Comparison of ENCODE assay signal across 23 mouse cellular contexts in genomic region chr9:91459921-91460320, GRCm38 (mm10).
DNase-seq lines count a peak whose midpoint lies in the region; ATAC-seq and TF ChIP-seq lines count a peak whose summit lies in the region.
"Had no signal": no experiment of that assay in that cellular context is flagged by ENCODE, and none has a peak within 500 bp of the region (broad histone marks: within the 10 kb centered on the region; RNA-seq: fewer than 3 reads in every experiment).

No protein-coding gene starts in this region.

- H3K4me2 ChIP-seq in limb, embryonic 14.5 days (replicated peaks; ENCODE audit: low read depth, low read length, severe bottlenecking) = no peak overlapping the region
- H3K4me2 ChIP-seq: embryonic facial prominence, embryonic 12.5 days; hindbrain, embryonic 14.5 days; intestine, embryonic 15.5 days; lung, embryonic 15.5 days; midbrain, embryonic 13.5 days; neural tube, embryonic 13.5 days had no signal

- intact Hi-C loops in left cerebral cortex, postnatal 4 days (cut with DNase I) = no loop called here
- intact Hi-C loops in gastrocnemius, adult 2 months (cut with DNase I) = no loop called here

- no peaks in the 10 kb centered on the region for H3K9me3 ChIP-seq in limb, embryonic 14.5 days (ENCODE audit: control insufficient read depth, low read length)
- H3K9me3 ChIP-seq in limb, embryonic 10.5 days (replicated peaks) = no peaks in the 10 kb centered on the region
- no peaks in the 10 kb centered on the region for H3K9me3 ChIP-seq in ES-E14 (ENCODE audit: control insufficient read depth, insufficient read depth, low read depth, low read length)
- H3K9me3 ChIP-seq: embryonic facial prominence, embryonic 12.5 days; G1E; intestine, embryonic 15.5 days; lung, embryonic 15.5 days; midbrain, embryonic 13.5 days; neural tube, embryonic 13.5 days had no signal

- H3K36me3 ChIP-seq in limb, embryonic 14.5 days (ENCODE audit: control insufficient read depth, insufficient read depth, low read length) = no peaks in the 10 kb centered on the region
- no peaks in the 10 kb centered on the region for H3K36me3 ChIP-seq in limb, embryonic 10.5 days
- no peaks in the 10 kb centered on the region for H3K36me3 ChIP-seq in ES-E14 (ENCODE audit: control insufficient read depth, insufficient read depth, low read length, poor library complexity, severe bottlenecking)
- H3K36me3 ChIP-seq: embryonic facial prominence, embryonic 12.5 days; G1E; intestine, embryonic 15.5 days; lung, embryonic 15.5 days; midbrain, embryonic 13.5 days; neural tube, embryonic 13.5 days had no signal

- H3K27ac ChIP-seq in limb, embryonic 14.5 days (replicated peaks; ENCODE audit: low read depth, low read length) = no peak overlapping the region
- H3K27ac ChIP-seq in limb, embryonic 10.5 days = no peak overlapping the region
- H3K27ac ChIP-seq in ES-E14 (ENCODE audit: insufficient read depth, low read depth, low read length, poor library complexity, severe bottlenecking) = no peak overlapping the region
- no peak overlapping the region for H3K27ac ChIP-seq in gastrocnemius, adult 2 months
- H3K27ac ChIP-seq: embryonic facial prominence, embryonic 12.5 days; hindbrain, embryonic 14.5 days; intestine, embryonic 15.5 days; lung, embryonic 15.5 days; midbrain, embryonic 13.5 days; neural tube, embryonic 13.5 days had no signal

- 20% methylated on average over 2 of the region's 2 CpGs for WGBS in limb, embryonic 14.5 days
- WGBS in limb, embryonic 10.5 days = 30% methylated on average over 2 of the region's 2 CpGs

- no peaks in the 10 kb centered on the region for H3K4me1 ChIP-seq in limb, embryonic 14.5 days (ENCODE audit: control insufficient read depth, insufficient read depth, low read length)
- H3K4me1 ChIP-seq in limb, embryonic 10.5 days = no peaks in the 10 kb centered on the region
- no peaks in the 10 kb centered on the region for H3K4me1 ChIP-seq in ES-E14 (ENCODE audit: control insufficient read depth in 2 of 2, insufficient read depth in 2 of 2, low read length in 2 of 2, poor library complexity in 1 of 2)
- H3K4me1 ChIP-seq: embryonic facial prominence, embryonic 12.5 days; intestine, embryonic 15.5 days; lung, embryonic 15.5 days; midbrain, embryonic 13.5 days had no signal

- TF ChIP-seq CTCF in gastrocnemius, adult 2 months (IDR thresholded peaks at IDR 0.05) = no peak

- H3K4me3 ChIP-seq in limb, embryonic 14.5 days (replicated peaks; ENCODE audit: low read length) = no peak overlapping the region
- H3K4me3 ChIP-seq in limb, embryonic 10.5 days = no peak overlapping the region
- H3K4me3 ChIP-seq in ES-E14 (ENCODE audit: insufficient read depth in 1 of 2, low read depth in 1 of 2, low read length in 2 of 2, poor library complexity in 1 of 2, severe bottlenecking in 1 of 2) = no peak overlapping the region
- H3K4me3 ChIP-seq in gastrocnemius, adult 2 months = no peak overlapping the region
- H3K4me3 ChIP-seq: embryonic facial prominence, embryonic 12.5 days; intestine, embryonic 15.5 days; lung, embryonic 15.5 days; midbrain, embryonic 13.5 days; neural tube, embryonic 13.5 days had no signal

- ATAC-seq in limb, embryonic 14.5 days (ENCODE audit: low FRiP score, low read depth) = no peak
- ATAC-seq: activated CD4-positive, CD25-positive, alpha-beta regulatory T cell, adult 4 months; forebrain, embryonic 14.5 days; intestine, embryonic 15.5 days; midbrain, embryonic 13.5 days had no signal

- H3K9ac ChIP-seq in limb, embryonic 14.5 days (ENCODE audit: low read depth, low read length, severe bottlenecking) = no peak overlapping the region
- H3K9ac ChIP-seq in ES-E14 (ENCODE audit: insufficient read depth, low read depth, low read length, poor library complexity, severe bottlenecking) = no peak overlapping the region
- H3K9ac ChIP-seq: embryonic facial prominence, embryonic 12.5 days; hindbrain, embryonic 14.5 days; intestine, embryonic 15.5 days; lung, embryonic 15.5 days; midbrain, embryonic 13.5 days; neural tube, embryonic 13.5 days had no signal

- H3K27me3 ChIP-seq in limb, embryonic 14.5 days (ENCODE audit: control insufficient read depth, insufficient read depth, low read length) = no peaks in the 10 kb centered on the region
- H3K27me3 ChIP-seq in limb, embryonic 10.5 days (ENCODE audit: low read depth, poor library complexity, severe bottlenecking) = no peaks in the 10 kb centered on the region
- H3K27me3 ChIP-seq: embryonic facial prominence, embryonic 12.5 days; intestine, embryonic 15.5 days; lung, embryonic 15.5 days; midbrain, embryonic 13.5 days; neural tube, embryonic 13.5 days had no signal

- TF ChIP-seq POLR2A in limb, embryonic 14.5 days (IDR thresholded peaks at IDR 0.05; ENCODE audit: borderline replicate concordance, extremely low read depth, insufficient read depth, insufficient read length) = no peak

- in situ Hi-C loops in ES-E14 (cut with MboI; ENCODE audit: low sequenced_read_pairs in 2 of 2, unreplicated experiment in 2 of 2) = no loop called here

- DNase-seq in limb, embryonic 14.5 days (ENCODE audit: low spot score) = peak; percentile 58
- no peak for DNase-seq in limb, embryonic 10.5 days (ENCODE audit: low spot score)
- peak; percentile 20 for DNase-seq in ES-E14 (ENCODE audit: low read depth, low spot score)
- DNase-seq in ZHBTc4 (ENCODE audit: low read depth, low spot score) = peak; percentile 46
- peak; percentile 24 for DNase-seq in hindlimb bud, embryonic 11.5 days (ENCODE audit: extremely low spot score, low read depth, low spot score)
- DNase-seq in left cerebral cortex, postnatal 4 days = no peak
- DNase-seq in gastrocnemius, adult 2 months = no peak
- DNase-seq in MN1 (ENCODE audit: low spot score) = no peak
- DNase-seq: adrenal gland, postnatal 10 days; cerebellum, adult 11 months; cerebellum, postnatal 10 days; right cerebral cortex, postnatal 14 days; spleen, adult 18-20 months; thymus, postnatal 36 days had no signal

TF ChIP-seq in ES-E14, 5 proteins besides CTCF, POLR2A, EP300 and RAD21:
- TF ChIP-seq ZNF384 (IDR thresholded peaks at IDR 0.05; ENCODE audit: low read depth, low read length) = no peak
- no peak for TF ChIP-seq MAFK (IDR thresholded peaks at IDR 0.05; ENCODE audit: insufficient read depth, low read depth, low read length)
- no peak for TF ChIP-seq HCFC1 (IDR thresholded peaks at IDR 0.05; ENCODE audit: borderline replicate concordance, insufficient read depth, low read length)
- TF ChIP-seq ZC3H11A (IDR thresholded peaks at IDR 0.05; ENCODE audit: borderline replicate concordance, low read depth, low read length) = no peak
- TF ChIP-seq CHD2 (IDR thresholded peaks at IDR 0.05; ENCODE audit: low read depth, low read length) = no peak
TF ChIP-seq in ES-E14: peak in this region for 0.

Comparison
In these comparisons a context has a peak if more than half of its experiments do, and no peak if none do; other contexts are left out.
1. DNase-seq: peak in limb, embryonic 14.5 days (single experiment), ES-E14 (single experiment), ZHBTc4 (single experiment) and hindlimb bud, embryonic 11.5 days (single experiment); none in limb, embryonic 10.5 days (single experiment), left cerebral cortex, postnatal 4 days (single experiment), gastrocnemius, adult 2 months (single experiment) and MN1 (single experiment).